Mouse (Mus musculus) megakaryocyte, embryonic 14.5 days (primary cell): Measurements from ENCODE around the gene Ctrc. TPM values are rescaled to one million over a fixed set of nuclear protein-coding genes. Genes with fewer than 3 reads are reported as not detected.

ENCODE experiments used
- H3K27me3 ChIP-seq: replicated peaks from 2 replicates; pipeline ENCODE3; 2012; ENCODE audit warnings: inconsistent platforms
- H3K36me3 ChIP-seq: replicated peaks from 2 replicates; pipeline ENCODE3; 2012; ENCODE audit warnings: low read length, inconsistent platforms, mixed read lengths
- H3K4me1 ChIP-seq: 2 replicates; pipeline ENCODE4 v1.6.1; 2012; ENCODE audit warnings: inconsistent platforms
- H3K4me3 ChIP-seq: replicated peaks from 2 replicates; pipeline ENCODE3; 2012; ENCODE audit warnings: moderate library complexity, mild to moderate bottlenecking, inconsistent platforms
- H3K9me3 ChIP-seq: 2 replicates; pipeline ENCODE4 v1.6.1; 2012; ENCODE audit warnings: inconsistent platforms
- FLI1 ChIP-seq: IDR thresholded peaks from 2 replicates; pipeline ENCODE4 v1.6.1; 2012; ENCODE audit warnings: low read length, inconsistent platforms, mixed read lengths
- GATA1 ChIP-seq: IDR thresholded peaks from 3 replicates; pipeline ENCODE4 v1.6.1; 2012; ENCODE audit warnings: mixed read lengths, low read length, inconsistent platforms, borderline replicate concordance
- polyA plus RNA-seq: library from polyadenylated mRNA; stranded (reverse); fragments of >175 nt; gene quantifications from 2 replicates; pipeline ENCODE4 v1.2.3, GENCODE M21; 2012; ENCODE audit warnings: low replicate concordance; ENCODE audit not compliant: insufficient read depth

The Ctrc gene
- polyA plus RNA-seq, 1 experiment: not detected

DNA sequence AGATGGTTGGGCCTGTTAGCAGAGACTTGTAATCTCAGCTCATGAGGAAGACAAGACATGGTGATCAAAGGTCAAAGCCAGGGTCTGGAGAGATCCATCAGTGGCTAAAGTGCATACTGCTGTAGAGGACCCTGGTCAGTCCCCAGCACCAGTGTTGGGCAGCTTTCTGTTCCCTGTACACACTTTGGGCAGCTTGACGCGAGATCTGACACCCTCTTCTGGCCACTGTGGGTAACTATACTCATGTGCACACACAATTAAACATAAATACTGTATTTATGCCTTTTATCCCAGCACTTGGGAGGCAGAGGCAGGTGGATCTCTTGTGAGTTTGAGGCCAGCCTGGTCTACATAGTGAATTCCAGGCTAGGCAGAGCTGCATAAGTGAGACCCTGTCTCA, 35.2 kb downstream of the Ctrc start:
- no peak for TF ChIP-seq GATA1
- no peak for TF ChIP-seq FLI1
- no peaks in the 10 kb centered on the region for H3K9me3 ChIP-seq
- H3K27me3 ChIP-seq: no peaks in the 10 kb centered on the region
- no peak overlapping the region for H3K4me3 ChIP-seq
- peaks cover 99% of the 10 kb centered on the region for H3K36me3 ChIP-seq
- H3K4me1 ChIP-seq: peaks cover under 1% of the 10 kb centered on the region; the same call in 1 of the 2 replicates

GRCm38 (mm10) chr4:141809850-141810464, 36.2 kb downstream of the Ctrc start:
- no peaks in the 10 kb centered on the region for H3K27me3 ChIP-seq
- peaks cover 4% of the 10 kb centered on the region; the same call in 1 of the 2 replicates for H3K4me1 ChIP-seq
- no peaks in the 10 kb centered on the region for H3K9me3 ChIP-seq
- H3K4me3 ChIP-seq: no peak overlapping the region
- H3K36me3 ChIP-seq: peaks cover 100% of the 10 kb centered on the region
- no peak for TF ChIP-seq FLI1
- no peak for TF ChIP-seq GATA1

- Histone ChIP-seq H3K27me3 (no peaks in the 10 kb centered on the region), H3K36me3 (peaks cover 77% of the 10 kb centered on the region), H3K4me1 (peaks cover 4% of the 10 kb centered on the region; the same call in 1 of the 2 replicates), H3K9me3 (no peaks in the 10 kb centered on the region), H3K4me3 (no peak overlapping the region)
- TF ChIP-seq GATA1 (no peak), FLI1 (no peak)
These were observed 40.3 kb downstream of the Ctrc start for GRCm38 (mm10) chr4:141805886-141806285.

GRCm38 (mm10) chr4:141804105-141804504, 42.1 kb downstream of the Ctrc start:
- H3K27me3 ChIP-seq: no peaks in the 10 kb centered on the region
- no peak overlapping the region for H3K4me3 ChIP-seq
- H3K4me1 ChIP-seq: 0 out of 2 replicates have a peak, but pooled peaks cover 4% of the 10 kb centered on the region
- no peaks in the 10 kb centered on the region for H3K9me3 ChIP-seq
- peaks cover 59% of the 10 kb centered on the region for H3K36me3 ChIP-seq
- no peak for TF ChIP-seq GATA1
- TF ChIP-seq FLI1: no peak

- TF ChIP-seq GATA1 (no peak), FLI1 (no peak)
- no peak overlapping the region for H3K4me3 ChIP-seq
- no peaks in the 10 kb centered on the region for H3K9me3 ChIP-seq
- peaks cover 27% of the 10 kb centered on the region for H3K4me1 ChIP-seq
- H3K27me3 ChIP-seq: no peaks in the 10 kb centered on the region
- peaks cover 25% of the 10 kb centered on the region for H3K36me3 ChIP-seq
These were observed 48.6 kb downstream of the Ctrc start for GRCm38 (mm10) chr4:141797545-141797944.

DNA sequence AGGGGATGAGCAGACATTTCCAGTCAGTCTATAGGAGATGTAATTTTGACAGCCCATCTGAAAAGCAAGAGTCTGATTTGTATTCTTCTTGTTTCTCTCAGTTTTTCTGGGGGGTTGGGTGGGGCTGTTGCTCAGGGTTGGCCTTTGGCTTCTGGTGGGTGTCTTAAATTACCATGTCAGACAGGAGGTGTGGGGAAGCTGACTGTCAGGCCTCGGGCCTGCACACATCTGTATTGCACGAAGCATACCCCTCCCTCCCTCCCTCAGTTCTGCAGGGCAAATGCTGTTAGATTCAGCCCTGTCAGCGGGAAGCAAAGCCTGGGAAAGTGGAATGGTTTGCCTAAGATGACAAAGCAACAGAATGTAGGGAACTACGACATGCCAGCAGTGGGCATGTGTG, 49.2 kb downstream of the Ctrc start:
- no peak for TF ChIP-seq FLI1
- no peak for TF ChIP-seq GATA1
- H3K36me3 ChIP-seq: peaks cover 25% of the 10 kb centered on the region
- H3K9me3 ChIP-seq: no peaks in the 10 kb centered on the region
- H3K27me3 ChIP-seq: no peaks in the 10 kb centered on the region
- H3K4me1 ChIP-seq: peaks cover 33% of the 10 kb centered on the region
- no peak overlapping the region for H3K4me3 ChIP-seq

DNA sequence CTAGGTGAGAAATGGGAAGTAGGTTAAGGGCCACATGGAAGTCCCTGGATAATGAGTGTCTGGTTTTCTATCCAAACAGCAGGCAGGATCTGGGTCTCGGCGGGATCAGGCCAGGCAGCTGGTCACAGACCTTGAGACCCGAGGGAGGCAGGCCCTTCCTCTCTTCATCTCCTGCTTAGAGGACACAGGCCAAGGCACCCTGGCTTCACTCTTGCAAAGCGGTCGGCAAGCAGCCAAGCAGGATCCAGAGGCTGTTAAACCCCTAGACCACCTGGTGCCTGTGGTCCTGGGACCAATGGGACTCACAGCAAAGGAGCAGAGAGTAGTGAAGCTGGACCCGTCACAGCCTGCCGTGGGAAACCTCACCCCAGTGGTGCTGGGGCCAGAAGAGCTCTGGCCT, 49.8 kb downstream of the Ctrc start:
- Histone ChIP-seq H3K4me3 (no peak overlapping the region), H3K9me3 (no peaks in the 10 kb centered on the region), H3K36me3 (peaks cover 25% of the 10 kb centered on the region), H3K4me1 (peaks cover 39% of the 10 kb centered on the region), H3K27me3 (no peaks in the 10 kb centered on the region)
- TF ChIP-seq GATA1 (no peak), FLI1 (no peak)

DNA sequence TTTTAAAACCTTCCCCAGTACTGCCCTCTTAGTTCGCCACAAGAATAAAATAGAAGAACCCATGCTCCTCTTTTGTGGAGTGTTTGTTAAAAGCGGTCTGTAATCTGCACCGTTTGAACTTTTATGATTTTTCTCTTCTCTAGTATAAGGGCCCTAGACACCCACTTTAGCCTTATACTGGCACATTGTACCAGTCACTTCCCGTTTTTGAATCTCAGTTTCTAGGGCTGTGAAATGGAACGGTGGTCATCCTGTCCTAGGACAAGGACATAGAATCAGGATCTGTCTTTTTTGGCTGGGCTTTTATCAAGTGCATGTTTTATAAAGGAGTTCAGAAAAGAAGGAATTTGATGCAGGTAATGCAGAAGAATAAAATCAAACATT, 52.0 kb downstream of the Ctrc start:
- H3K4me1 ChIP-seq: peaks cover 52% of the 10 kb centered on the region

GRCm38 (mm10) chr4:141793282-141794151, 52.6 kb downstream of the Ctrc start, which contains the start of gene Casp9:
Gene Casp9 (plus strand): TSS chr4:141793612.
- Histone ChIP-seq H3K4me1 (peaks cover 52% of the 10 kb centered on the region), H3K27me3 (no peaks in the 10 kb centered on the region), H3K36me3 (peaks cover 29% of the 10 kb centered on the region), H3K9me3 (no peaks in the 10 kb centered on the region), H3K4me3 (peak within 1 kb of the TSS; percentile 93)
- TF ChIP-seq GATA1 (no peak), FLI1 (no peak)

More for the DNA sequence above, 52.0 kb downstream of the Ctrc start:
- no peak for TF ChIP-seq FLI1
- Histone ChIP-seq H3K4me3 (peak overlapping the region; percentile 93), H3K27me3 (no peaks in the 10 kb centered on the region), H3K9me3 (no peaks in the 10 kb centered on the region), H3K36me3 (peaks cover 25% of the 10 kb centered on the region)

DNA sequence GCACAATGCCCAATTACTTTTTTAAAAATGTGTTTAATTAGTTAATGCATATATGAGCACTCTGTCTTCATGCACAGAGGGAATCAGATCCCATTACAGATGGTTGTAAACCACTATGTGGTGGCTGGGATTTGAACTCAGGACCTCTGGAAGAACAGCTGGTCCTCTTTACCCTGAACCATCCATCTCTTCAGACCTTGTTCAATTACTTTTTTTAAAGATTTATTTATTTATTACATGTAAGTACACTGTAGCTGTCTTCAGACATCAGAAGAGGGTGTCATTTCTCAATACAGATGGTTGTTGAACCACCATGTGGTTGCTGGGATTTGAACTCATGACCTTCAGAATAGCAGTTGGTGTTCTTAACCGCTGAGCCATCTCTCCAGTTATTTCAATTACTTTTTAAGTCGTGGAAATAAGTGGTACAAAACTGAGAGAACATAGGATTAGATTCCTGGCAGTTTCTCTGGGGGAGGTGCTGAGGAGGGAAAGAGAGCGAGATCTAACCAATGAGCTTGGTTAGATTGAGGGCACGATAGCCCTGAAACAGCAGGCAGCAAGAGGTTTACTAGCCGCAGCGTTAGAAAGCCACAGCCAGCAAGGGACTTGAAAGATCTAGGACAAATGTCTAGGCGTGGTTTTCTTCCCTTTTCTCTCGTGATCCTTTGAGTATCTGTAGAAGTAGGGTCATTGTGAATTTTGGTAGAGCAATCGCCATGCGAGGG, 53.4 kb downstream of the Ctrc start:
- H3K4me1 ChIP-seq: peaks cover 53% of the 10 kb centered on the region
- H3K36me3 ChIP-seq: peaks cover 35% of the 10 kb centered on the region
- no peaks in the 10 kb centered on the region for H3K9me3 ChIP-seq
- peak overlapping the region; percentile 93 for H3K4me3 ChIP-seq
- H3K27me3 ChIP-seq: no peaks in the 10 kb centered on the region
- no peak for TF ChIP-seq FLI1
- no peak for TF ChIP-seq GATA1
